ENCODE assay signal across 9 mouse cellular contexts in genomic region chr5:113210314-113210713, GRCm38 (mm10). TPM values are rescaled to one million over a fixed set of nuclear protein-coding genes. Genes with fewer than 3 reads are reported as not detected.
DNase-seq lines count a peak whose midpoint lies in the region; ATAC-seq lines count a peak whose summit lies in the region.
"Had no signal": no experiment of that assay in that cellular context is flagged by ENCODE, and none has a peak within 500 bp of the region (broad histone marks: within the 10 kb centered on the region; RNA-seq: fewer than 3 reads in every experiment).

No protein-coding gene starts in this region.

- no peak overlapping the region for H3K4me2 ChIP-seq in kidney, embryonic 16.5 days (replicated peaks; ENCODE audit: low read depth, low read length)

- WGBS in heart, embryonic 10.5 days, result 74% methylated on average over 6 of the region's 6 CpGs
- WGBS in kidney, embryonic 16.5 days, result 58% methylated on average over 6 of the region's 6 CpGs
- WGBS in macrophage (ENCODE audit: missing documents), result 79% methylated on average over 6 of the region's 6 CpGs

- H3K4me1 ChIP-seq in heart, embryonic 10.5 days, result peaks cover 65% of the 10 kb centered on the region
- peaks cover 59% of the 10 kb centered on the region for H3K4me1 ChIP-seq in kidney, embryonic 16.5 days (ENCODE audit: insufficient read depth, low read length)

- DNase-seq in kidney, adult 9 months, result peak; percentile 57
- no peak for DNase-seq in kidney, adult 18-20 months
- no peak for DNase-seq in heart, embryonic 10.5 days (ENCODE audit: low spot score)
- no peak for DNase-seq in thymus, postnatal 10 days (ENCODE audit: low spot score in 2 of 2)
- DNase-seq in cerebellum, postnatal 10 days, result no peak
- no peak for DNase-seq in spleen, postnatal 14 days (ENCODE audit: low spot score in 2 of 2)

- H3K9ac ChIP-seq in kidney, embryonic 16.5 days (replicated peaks; ENCODE audit: low read length), result 0 out of 2 replicates have a peak overlapping the region, but pooled peaks have one; percentile 44

- H3K4me3 ChIP-seq in heart, embryonic 10.5 days, result no peak overlapping the region
- H3K4me3 ChIP-seq in kidney, embryonic 16.5 days (ENCODE audit: low read length), result no peak overlapping the region
- no peak overlapping the region for H3K4me3 ChIP-seq in macrophage (ENCODE audit: inconsistent target)

- H3K79me2 ChIP-seq in macrophage (ENCODE audit: inconsistent target), result no peaks in the 10 kb centered on the region

- no peak for ATAC-seq in kidney, embryonic 16.5 days (ENCODE audit: low FRiP score, low TSS enrichment)

- H3K27me3 ChIP-seq in heart, embryonic 10.5 days (ENCODE audit: insufficient read depth, poor library complexity, severe bottlenecking), result no peaks in the 10 kb centered on the region
- no peaks in the 10 kb centered on the region for H3K27me3 ChIP-seq in kidney, embryonic 16.5 days (ENCODE audit: insufficient read depth, low read length)

- no peaks in the 10 kb centered on the region for H3K36me3 ChIP-seq in heart, embryonic 10.5 days
- no peaks in the 10 kb centered on the region for H3K36me3 ChIP-seq in kidney, embryonic 16.5 days (ENCODE audit: insufficient read depth, low read length)
- H3K36me3 ChIP-seq in macrophage (ENCODE audit: inconsistent target), result no peaks in the 10 kb centered on the region

- H3K27ac ChIP-seq in heart, embryonic 10.5 days, result peak overlapping the region; percentile 76
- peak overlapping the region; percentile 82 for H3K27ac ChIP-seq in kidney, embryonic 16.5 days (ENCODE audit: low read length)
- peak overlapping the region; percentile 52 for H3K27ac ChIP-seq in macrophage

- H3K9me3 ChIP-seq in heart, embryonic 10.5 days, result no peaks in the 10 kb centered on the region
- H3K9me3 ChIP-seq in kidney, embryonic 16.5 days (ENCODE audit: low read length), result no peaks in the 10 kb centered on the region

RNA-seq across cellular contexts. Expression of gene 2900026A02Rik, which starts 10.7 kb away (rescaled TPM):
- polyA plus RNA-seq in heart, embryonic 10.5 days (2016; fragmentation: Nextera tagmentation; extraction: Ambion mirVana), result 10.2 and 14.7 TPM in 2 replicates
- 7.2 and 7.9 TPM in 2 replicates for polyA plus RNA-seq in kidney, embryonic 16.5 days (2015; fragmentation: Nextera tagmentation; extraction: Ambion mirVana)
- total RNA-seq in macrophage (2018; cell fraction: chromatin; rRNA removed), result 1 to 10 TPM in 19 of 26 experiments, under 1 TPM in 7; 0.38 to 7.0 (median 3.3) TPM
- total RNA-seq in macrophage (2018; cell fraction: cytosol; rRNA removed), result 10 to 100 TPM in 1 of 26 experiments, 1 to 10 TPM in 25; 3.1 to 10.3 (median 6.4) TPM
- 10 to 100 TPM in 3 of 26 experiments, 1 to 10 TPM in 23; 1.8 to 13.2 (median 5.4) TPM for total RNA-seq in macrophage (2018; cell fraction: nucleus; rRNA removed)
- 4.3 to 6.7 TPM (median 4.4 TPM) in 3 replicates for polyA plus RNA-seq in macrophage (2018)

RNA-seq across cellular contexts. Expression of gene Tmem211, which starts 16.4 kb away (rescaled TPM):
- polyA plus RNA-seq in heart, embryonic 10.5 days (2016; fragmentation: Nextera tagmentation; extraction: Ambion mirVana), result not detected in 2 replicates
- 0.09 TPM in 1 of 2 replicates, not detected in the other for polyA plus RNA-seq in kidney, embryonic 16.5 days (2015; fragmentation: Nextera tagmentation; extraction: Ambion mirVana)
- not detected for total RNA-seq in macrophage (2018; cell fraction: chromatin; rRNA removed)
- not detected for total RNA-seq in macrophage (2018; cell fraction: cytosol; rRNA removed)
- total RNA-seq in macrophage (2018; cell fraction: nucleus; rRNA removed), result not detected
- not detected in 3 replicates for polyA plus RNA-seq in macrophage (2018)
- polyA plus RNA-seq: limb, embryonic 11.5 days had no signal
